Comparison of ENCODE assay signal across 17 mouse cellular contexts in genomic region chr16:31520081-31520480, GRCm38 (mm10).
"Had no signal": no experiment of that assay in that cellular context is flagged by ENCODE, and none has a peak within 500 bp of the region (broad histone marks: within the 10 kb centered on the region; RNA-seq: fewer than 3 reads in every experiment).

No protein-coding gene starts in this region.

- H3K9ac ChIP-seq: liver, postnatal 0 days; lung, embryonic 15.5 days; midbrain, embryonic 13.5 days; midbrain, embryonic 15.5 days; neural tube, embryonic 12.5 days; stomach, embryonic 15.5 days had no signal

- H3K4me3 ChIP-seq: lung, embryonic 15.5 days; megakaryocyte, embryonic 14.5 days; midbrain, embryonic 13.5 days; midbrain, embryonic 15.5 days; neural tube, embryonic 12.5 days; stomach, embryonic 15.5 days had no signal

- H3K9me3 ChIP-seq: lung, embryonic 15.5 days; midbrain, embryonic 15.5 days; stomach, embryonic 15.5 days had no signal

- ATAC-seq: lung, postnatal 0 days; midbrain, embryonic 13.5 days; midbrain, embryonic 15.5 days had no signal

- DNase-seq: liver, postnatal 0 days; lung, adult 2 months; lung, postnatal 14 days; lung, postnatal 36 days; right cerebral cortex, postnatal 14 days; thymus, adult 2 months; thymus, postnatal 25 days; thymus, postnatal 4 days had no signal

- H3K27me3 ChIP-seq: lung, embryonic 15.5 days; midbrain, embryonic 15.5 days; neural tube, embryonic 12.5 days; stomach, embryonic 15.5 days had no signal

- H3K4me2 ChIP-seq: lung, embryonic 15.5 days; midbrain, embryonic 11.5 days; midbrain, embryonic 13.5 days; midbrain, embryonic 15.5 days; neural tube, embryonic 12.5 days; stomach, embryonic 15.5 days had no signal

- H3K4me1 ChIP-seq: lung, embryonic 15.5 days; megakaryocyte, embryonic 14.5 days; neural tube, embryonic 12.5 days; stomach, embryonic 15.5 days had no signal

- H3K36me3 ChIP-seq: lung, embryonic 15.5 days; midbrain, embryonic 13.5 days; midbrain, embryonic 15.5 days; neural tube, embryonic 12.5 days; stomach, embryonic 15.5 days had no signal

- H3K27ac ChIP-seq: lung, embryonic 15.5 days; macrophage; midbrain, embryonic 13.5 days; midbrain, embryonic 15.5 days; neural tube, embryonic 12.5 days; stomach, embryonic 15.5 days had no signal
